Mouse (Mus musculus) ovary, postnatal 10 days (tissue): ENCODE measurements at regions not wholly inside any gene's neighbourhood (a gene's known extent, or its start where the extent isn't known, plus 50 kb on each side); places are given as distances from the start of the nearest gene placed in this dataset.

Source experiments
- DNase-seq: peaks from one replicate; pipeline ENCODE4 v3.0.0; 2022; ENCODE audit warnings: low spot score

- DNase-seq: no peak
Measured at GRCm38 (mm10) chr10:111829291-111829690, 143.2 kb upstream of the Krr1 start.

- no peak for DNase-seq
Measured at GRCm38 (mm10) chr10:111831105-111831504, 141.4 kb upstream of the Krr1 start.

GRCm38 (mm10) chr10:111833611-111834010 lies 138.9 kb upstream of the Krr1 start:
- DNase-seq: no peak

GRCm38 (mm10) chr10:111834280-111834679 lies 138.2 kb upstream of the Krr1 start:
- DNase-seq: no peak

GRCm38 (mm10) chr10:111834925-111835823 lies 137.3 kb upstream of the Krr1 start:
- no peak for DNase-seq

GRCm38 (mm10) chr10:111836191-111836590 lies 136.3 kb upstream of the Krr1 start:
- no peak for DNase-seq

- DNase-seq: no peak
Measured at GRCm38 (mm10) chr10:111836802-111837201, 135.7 kb upstream of the Krr1 start.

- DNase-seq: no peak
Measured at GRCm38 (mm10) chr10:111842321-111842775, 130.1 kb upstream of the Krr1 start.

GRCm38 (mm10) chr10:111842896-111843295 lies 129.6 kb upstream of the Krr1 start:
- DNase-seq: no peak

- no peak for DNase-seq
Measured at GRCm38 (mm10) chr10:111843301-111843700, 129.2 kb upstream of the Krr1 start.

GRCm38 (mm10) chr10:111844144-111844543 lies 128.3 kb upstream of the Krr1 start:
- DNase-seq: no peak

- DNase-seq: no peak
Measured at GRCm38 (mm10) chr10:111845946-111846345, 126.5 kb upstream of the Krr1 start.

GRCm38 (mm10) chr10:111854254-111854653 lies 118.2 kb upstream of the Krr1 start:
- DNase-seq: no peak

- DNase-seq: no peak
Measured at GRCm38 (mm10) chr10:111855496-111855895, 117.0 kb upstream of the Krr1 start.

GRCm38 (mm10) chr10:111858403-111858802 lies 114.1 kb upstream of the Krr1 start:
- no peak for DNase-seq

GRCm38 (mm10) chr10:111865286-111865830 lies 107.1 kb upstream of the Krr1 start:
- no peak for DNase-seq

GRCm38 (mm10) chr10:111867102-111867501 lies 105.4 kb upstream of the Krr1 start:
- no peak for DNase-seq

GRCm38 (mm10) chr10:111867538-111867937 lies 104.9 kb upstream of the Krr1 start:
- no peak for DNase-seq

- no peak for DNase-seq
Measured at GRCm38 (mm10) chr10:111880354-111880753, 92.1 kb upstream of the Krr1 start.

- DNase-seq: no peak
Measured at GRCm38 (mm10) chr10:111881339-111882211, 90.9 kb upstream of the Krr1 start.

- no peak for DNase-seq
Measured at GRCm38 (mm10) chr10:111882521-111882920, 89.9 kb upstream of the Krr1 start.

GRCm38 (mm10) chr10:111884701-111885100 lies 87.8 kb upstream of the Krr1 start:
- no peak for DNase-seq
